Mouse (Mus musculus) heart, embryonic 14.5 days (tissue): Measurements from ENCODE around the gene Aph1b. TPM values are rescaled to one million over a fixed set of nuclear protein-coding genes. Genes with fewer than 3 reads are reported as not detected.

Experiments used
- ATAC-seq: fragments of 200-750 bp; cut with Nextera tagmentation; 2 replicates; pipeline ENCODE4 v1.8.0; 2017; ENCODE audit warnings: low read depth, moderate TSS enrichment; ENCODE audit not compliant: insufficient number of reproducible peaks, insufficient read depth, low FRiP score
- H3K27ac ChIP-seq, 2 experiments: fragments of 200-500 bp in 1 of 2; fragments of 300-500 bp in 1 of 2; sonication (generic) in 1 of 2; replicated peaks in 1 of 2; 2 replicates each; pipeline ENCODE4 v1.5.1; 2012 to 2014; ENCODE audit warnings: low read depth in 2 of 2, low read length in 2 of 2, control low read depth in 1 of 2, mild to moderate bottlenecking in 1 of 2, mixed read lengths in 1 of 2; ENCODE audit not compliant: control insufficient read depth in 1 of 2, insufficient read depth in 1 of 2
- H3K27me3 ChIP-seq: fragments of 300-500 bp; sonication (generic); 2 replicates; pipeline ENCODE4 v1.6.1; 2014; ENCODE audit warnings: mild to moderate bottlenecking, low read length, control low read depth; ENCODE audit not compliant: control insufficient read depth, insufficient read depth
- H3K36me3 ChIP-seq: fragments of 300-500 bp; sonication (generic); 2 replicates; pipeline ENCODE4 v1.6.1; 2014; ENCODE audit warnings: mild to moderate bottlenecking, control low read depth, low read length, mixed read lengths; ENCODE audit not compliant: control insufficient read depth, insufficient read depth
- H3K4me1 ChIP-seq, 2 experiments: fragments of 200-500 bp in 1 of 2; fragments of 300-500 bp in 1 of 2; sonication (generic) in 1 of 2; 2 replicates each; pipeline ENCODE4 v1.6.1; 2012 to 2014; ENCODE audit warnings: low read length in 2 of 2, control low read depth in 1 of 2, mixed read lengths in 1 of 2; ENCODE audit not compliant: control insufficient read depth in 2 of 2, insufficient read depth in 2 of 2
- H3K4me2 ChIP-seq: fragments of 300-500 bp; sonication (generic); 2 replicates; pipeline ENCODE4 v1.6.1; 2014; ENCODE audit warnings: mild to moderate bottlenecking, low read length
- H3K4me3 ChIP-seq, 2 experiments: fragments of 200-500 bp in 1 of 2; fragments of 300-500 bp in 1 of 2; sonication (generic) in 1 of 2; 2 replicates each; pipeline ENCODE4 v1.5.1; 2012 to 2014; ENCODE audit warnings: low read length in 2 of 2, mild to moderate bottlenecking in 2 of 2, control low read depth in 1 of 2, low read depth in 1 of 2, moderate library complexity in 1 of 2; ENCODE audit not compliant: control insufficient read depth in 1 of 2, insufficient read depth in 1 of 2
- H3K9ac ChIP-seq: fragments of 300-500 bp; sonication (generic); 2 replicates; pipeline ENCODE4 v1.6.1; 2014; ENCODE audit warnings: mild to moderate bottlenecking, low read length
- H3K9me3 ChIP-seq: fragments of 300-500 bp; sonication (generic); 2 replicates; pipeline ENCODE4 v1.6.1; 2016; ENCODE audit warnings: low read length, control low read depth; ENCODE audit not compliant: control insufficient read depth
- WGBS: fragments of 180-500 bp; shearing (Covaris S2); extraction: QIAGEN DNeasy Blood & Tissue Kit; methylation state at CpG from one replicate; pipeline ENCODE4 v1.1.7; 2014; 5-methylcytosine and 5-hydroxymethylcytosine counted together
- polyA plus RNA-seq: library from polyadenylated mRNA; unstranded; fragments of >200 nt; fragmentation: Nextera tagmentation; extraction: Ambion mirVana; gene quantifications from 2 replicates; pipeline ENCODE4 v1.2.1, GENCODE M21; 2014

The Aph1b gene
- polyA plus RNA-seq, 1 experiment from 2014 or later: 11.0 TPM

GRCm38 (mm10) chr9:66730556-66730955 is 64.7 kb downstream of the Aph1b start:
- WGBS: 65% methylated on average over 3 of the region's 3 CpGs
- Histone ChIP-seq H3K36me3 (no peaks in the 10 kb centered on the region), H3K27me3 (no peaks in the 10 kb centered on the region), H3K9ac (no peak overlapping the region), H3K27ac (no peak overlapping the region), H3K9me3 (no peaks in the 10 kb centered on the region), H3K4me3 (no peak overlapping the region), H3K4me1 (peaks cover 7 to 16% of the 10 kb centered on the region in 2 experiments; a peak in 3 of 4 replicates), H3K4me2 (no peak overlapping the region)
- ATAC-seq: no peak

- no peak overlapping the region for H3K9ac ChIP-seq
- H3K9me3 ChIP-seq: no peaks in the 10 kb centered on the region
- WGBS: 63% methylated on average over 7 of the region's 7 CpGs
- no peak overlapping the region for H3K4me2 ChIP-seq
- no peak overlapping the region for H3K4me3 ChIP-seq
- no peak overlapping the region for H3K27ac ChIP-seq
- ATAC-seq: no peak
- H3K27me3 ChIP-seq: no peaks in the 10 kb centered on the region
- no peaks in the 10 kb centered on the region for H3K36me3 ChIP-seq
- peaks cover 3 to 5% of the 10 kb centered on the region in 2 experiments; a peak in 1 of 4 replicates for H3K4me1 ChIP-seq
These were observed 68.0 kb downstream of the Aph1b start for GRCm38 (mm10) chr9:66727333-66727732.

GRCm38 (mm10) chr9:66725591-66725990 is 69.7 kb downstream of the Aph1b start:
- no peaks in the 10 kb centered on the region for H3K4me1 ChIP-seq
- H3K27me3 ChIP-seq: no peaks in the 10 kb centered on the region
- 76% methylated on average over 3 of the region's 3 CpGs for WGBS
- no peak overlapping the region for H3K27ac ChIP-seq
- no peak overlapping the region for H3K9ac ChIP-seq
- H3K4me2 ChIP-seq: no peak overlapping the region
- H3K9me3 ChIP-seq: no peaks in the 10 kb centered on the region
- H3K4me3 ChIP-seq: no peak overlapping the region
- no peaks in the 10 kb centered on the region for H3K36me3 ChIP-seq
- ATAC-seq: no peak

Other genes with a start within 250 kb of the Aph1b start
- gene Usp3, start 202.3 kb downstream of the Aph1b start, polyA plus RNA-seq: 39.9 and 51.7 TPM in 2 replicates
- 0.26 and 0.42 TPM in 2 replicates for gene Car12, start 81.8 kb downstream of the Aph1b start, polyA plus RNA-seq
- 0.46 and 0.57 TPM in 2 replicates for gene Gm10647, start 1.5 kb upstream of the Aph1b start, polyA plus RNA-seq
- 2.1 and 4.5 TPM in 2 replicates for gene Aph1c, start 39.2 kb upstream of the Aph1b start, polyA plus RNA-seq
- gene Rab8b, start 124.2 kb upstream of the Aph1b start, polyA plus RNA-seq: 16.7 and 18.9 TPM in 2 replicates
- gene Rps27l, start 150.6 kb upstream of the Aph1b start, polyA plus RNA-seq: 515 and 527 TPM in 2 replicates
- 8.5 and 8.7 TPM in 2 replicates for gene Lactb, start 180.0 kb upstream of the Aph1b start, polyA plus RNA-seq